Mouse (Mus musculus) neural tube, embryonic 10.5 days (tissue): Measurements from ENCODE around the gene Ndufs4.

Source experiments
- DNase-seq: peaks from one replicate; pipeline ENCODE4 v3.0.0-alpha.2; 2017; ENCODE audit warnings: low spot score; ENCODE audit errors: extremely low spot score

The Ndufs4 gene

DNA sequence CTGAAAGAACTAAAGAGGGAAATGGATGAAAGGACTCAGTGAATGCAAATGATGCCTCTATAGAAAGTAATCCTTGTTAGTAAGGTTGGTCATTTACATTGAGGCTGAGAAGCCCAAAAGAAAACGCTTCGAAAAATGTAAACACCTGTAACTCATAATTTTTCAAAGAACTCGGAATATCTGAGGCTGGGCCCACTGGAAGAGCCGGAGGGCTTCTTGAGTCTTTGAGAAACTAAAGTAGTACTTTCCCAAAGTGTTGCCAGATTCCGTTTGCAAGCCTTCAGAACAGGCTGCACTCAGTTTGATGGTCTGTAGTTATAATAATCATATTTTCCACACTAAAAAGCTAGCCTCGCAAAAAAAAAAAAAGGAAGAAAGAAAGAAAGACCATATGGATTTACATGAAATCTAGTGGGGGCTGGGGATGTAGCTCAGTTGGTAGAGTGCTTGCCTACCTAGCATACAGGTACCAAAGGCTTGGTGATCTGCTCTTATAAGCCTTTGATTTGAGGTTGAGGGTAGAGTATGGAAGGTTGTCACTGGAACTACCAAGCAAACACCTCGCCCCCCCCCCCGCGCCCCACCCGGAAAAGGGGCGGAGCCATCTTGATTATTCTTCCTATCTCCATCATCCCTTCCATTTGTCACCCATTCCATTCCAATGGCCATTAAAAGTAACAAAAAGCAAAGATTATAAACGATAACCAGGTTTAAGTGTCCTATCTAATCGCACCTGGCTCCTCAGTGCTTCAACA is at the start of gene Ndufs4:
Ndufs4 (minus strand) TSS at position 48 of the 755 bp plus-strand sequence.
- no peak for DNase-seq

DNA sequence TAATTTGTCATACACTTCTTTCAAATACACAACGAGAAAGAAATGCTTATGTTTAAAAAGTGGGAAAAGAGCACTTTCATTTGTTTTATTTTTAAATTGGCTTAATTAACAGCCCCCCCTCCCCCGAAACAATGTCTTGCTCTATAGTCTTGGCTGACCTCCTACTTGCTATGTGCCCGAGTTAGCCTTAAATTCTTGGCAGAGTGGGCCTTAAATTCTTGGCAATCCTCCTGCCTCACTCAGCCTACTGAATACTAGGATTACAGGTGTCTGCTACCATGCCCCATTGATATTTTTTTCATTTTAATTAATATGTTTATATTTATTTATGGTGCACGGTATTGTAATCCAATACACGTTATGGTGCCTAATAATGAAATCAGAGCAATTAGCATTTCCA is 44.4 kb upstream of the Ndufs4 start:
- no peak for DNase-seq

DNA sequence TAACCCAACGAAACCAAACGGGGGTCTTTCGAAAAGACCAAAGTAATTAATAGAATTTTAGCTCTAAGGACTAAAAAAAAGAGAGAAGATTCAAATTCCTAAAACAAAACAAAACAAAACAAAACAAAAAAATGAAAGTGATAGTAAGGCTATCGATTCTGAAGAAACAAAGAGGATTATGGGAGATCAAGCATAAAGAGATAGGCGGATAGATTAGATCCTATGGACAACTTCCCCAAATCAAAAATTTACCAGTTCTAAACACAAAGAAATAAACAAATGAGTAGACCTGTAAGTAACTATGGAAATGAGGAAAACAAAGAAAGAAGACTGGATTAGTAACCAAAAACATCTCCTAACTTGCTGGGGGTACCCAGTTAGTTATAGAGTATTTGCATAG is 37.2 kb upstream of the Ndufs4 start:
- DNase-seq: no peak

DNA sequence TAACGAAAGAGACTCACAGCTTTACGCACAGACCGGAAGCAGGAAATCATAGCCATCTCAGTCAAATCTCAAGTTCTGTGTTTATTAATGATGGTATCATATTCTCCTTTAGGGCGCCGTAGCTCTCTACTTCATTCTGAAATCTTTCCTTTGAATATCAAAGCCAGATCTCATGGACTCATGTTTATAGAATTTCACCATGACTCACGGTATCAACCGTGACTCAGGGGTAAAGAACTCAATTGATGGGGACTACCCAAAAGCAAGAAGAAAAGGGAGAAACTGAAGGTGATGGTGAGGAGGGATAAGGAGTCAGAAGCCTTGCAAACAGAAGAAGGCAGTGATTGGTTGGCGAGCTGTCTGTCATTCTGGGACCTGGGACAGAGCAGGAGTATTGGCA is 32.2 kb upstream of the Ndufs4 start:
- no peak for DNase-seq

DNA sequence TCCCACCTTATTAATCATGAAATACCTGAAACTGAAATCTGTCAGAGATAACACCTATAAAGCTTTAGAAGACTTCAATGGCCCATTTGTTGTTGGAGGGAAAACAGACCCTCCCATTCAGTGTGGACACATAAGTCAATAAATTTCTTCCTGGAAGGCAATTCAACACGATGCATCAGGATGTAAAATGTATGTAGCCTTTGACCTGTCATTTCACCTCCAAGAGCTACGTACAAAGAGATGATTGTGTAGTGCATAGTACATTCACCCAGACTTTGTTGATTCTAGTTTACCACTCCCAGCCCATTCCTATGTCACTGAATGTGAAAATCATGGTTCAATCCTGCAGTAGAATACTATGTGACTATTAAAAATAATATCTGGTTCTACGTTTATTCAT is 31.3 kb upstream of the Ndufs4 start:
- DNase-seq: no peak

DNA sequence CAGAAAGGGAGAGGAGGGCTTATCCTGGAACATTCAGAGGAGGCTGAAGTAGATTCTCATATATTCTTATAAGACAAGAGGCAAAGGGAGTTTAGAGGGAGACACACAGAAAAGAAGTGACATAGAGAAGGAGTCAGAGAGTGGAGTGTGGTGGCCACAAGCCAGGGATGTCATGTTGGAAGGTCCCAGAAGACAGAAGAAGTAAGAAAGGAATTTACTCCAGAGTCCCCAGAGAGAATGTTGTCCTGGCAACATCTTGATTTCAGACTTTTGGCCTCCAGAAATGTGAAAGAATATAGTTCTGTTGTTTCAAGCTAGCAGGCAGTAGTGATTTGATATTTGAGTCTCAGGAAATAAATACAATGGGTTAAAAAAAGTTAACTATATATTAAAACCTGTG is 24.3 kb upstream of the Ndufs4 start:
- DNase-seq: no peak

DNA sequence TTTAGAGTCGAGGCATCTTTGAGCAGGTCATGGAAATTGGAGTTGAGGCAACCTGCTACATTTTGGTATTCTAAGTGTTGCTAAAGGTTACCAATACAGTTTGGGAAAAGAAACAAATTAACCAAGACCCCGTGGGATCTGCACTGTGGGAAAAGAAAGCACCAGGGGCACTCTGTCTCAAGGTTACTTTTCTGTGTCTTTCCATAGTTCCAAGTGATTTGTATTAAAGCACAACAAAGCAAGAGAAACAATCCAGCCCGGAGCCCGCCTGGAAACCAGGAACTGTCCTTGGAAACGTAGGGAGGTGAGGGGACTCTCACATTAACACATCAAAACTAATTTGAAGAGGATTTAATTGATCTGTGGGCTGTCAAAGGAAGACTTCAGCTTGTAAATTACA is 18.8 kb upstream of the Ndufs4 start:
- peak; percentile 14 for DNase-seq

DNA sequence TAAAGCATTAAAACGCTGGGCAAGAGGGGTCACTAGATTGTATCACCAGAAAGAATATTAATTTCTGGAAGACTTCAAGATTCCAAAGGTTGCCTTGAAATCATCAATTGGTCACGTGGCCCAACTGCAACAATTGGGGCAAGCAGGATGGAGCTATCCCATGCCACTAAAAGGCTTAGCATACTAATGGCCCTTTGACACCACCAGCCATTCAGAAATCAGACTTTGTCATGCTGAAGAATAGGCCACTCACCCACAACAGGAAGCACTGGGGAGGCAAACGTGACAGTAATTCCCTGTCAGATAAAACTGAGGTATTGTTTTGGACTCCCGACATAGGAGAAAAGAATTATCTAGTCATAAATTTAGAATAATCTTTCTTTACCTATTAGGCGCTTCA is 18.4 kb upstream of the Ndufs4 start:
- DNase-seq: peak; percentile 13

DNA sequence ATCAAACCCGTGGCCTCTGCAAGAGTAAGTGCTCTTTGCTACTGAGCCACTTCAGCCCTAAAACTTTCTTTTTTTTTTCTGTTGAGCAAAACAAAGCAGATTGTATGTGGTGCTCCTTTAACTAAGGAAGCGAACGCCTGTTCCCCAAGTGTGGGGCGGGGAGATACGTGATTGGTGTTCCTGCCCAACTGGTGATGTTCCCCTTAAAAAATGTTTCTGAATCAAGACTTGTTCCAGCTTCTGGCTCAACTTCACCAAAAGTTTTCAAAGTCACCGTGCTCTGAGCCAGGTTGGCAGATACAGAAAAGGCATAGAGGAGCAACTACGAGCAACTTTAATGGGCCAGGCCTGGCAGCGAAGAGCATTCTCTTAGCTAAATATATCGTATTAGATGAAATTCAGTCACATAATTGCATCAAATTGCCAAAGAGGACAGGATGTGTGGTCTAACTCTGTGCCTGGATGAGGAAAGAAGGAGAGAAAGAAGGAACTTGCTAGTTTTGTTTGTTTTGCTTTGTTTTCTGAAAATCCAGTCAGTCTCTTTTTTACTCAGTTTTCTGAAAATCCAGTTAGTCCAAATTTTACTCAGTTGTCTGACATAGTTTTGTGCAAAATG is 17.1 kb upstream of the Ndufs4 start:
- DNase-seq: no peak

DNA sequence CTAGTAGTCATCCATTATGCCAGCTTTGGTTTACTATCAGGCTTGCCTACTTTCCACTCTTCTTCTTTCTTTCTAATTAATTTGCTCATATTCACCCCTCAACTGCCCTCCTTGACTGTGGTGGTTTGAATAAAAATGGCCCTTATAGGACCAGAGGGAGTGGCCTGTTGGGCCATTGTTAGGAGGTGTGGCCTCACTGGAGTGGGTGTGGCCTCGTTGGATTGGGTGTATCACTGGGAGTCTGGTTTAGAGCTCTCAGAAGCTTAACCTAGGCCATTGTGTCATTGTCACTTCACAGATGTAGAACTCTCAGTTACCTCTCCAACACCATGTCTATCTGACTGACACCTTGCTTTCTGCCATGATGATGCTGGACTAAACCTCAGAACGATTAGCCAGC is 10.8 kb upstream of the Ndufs4 start:
- DNase-seq: no peak

DNA sequence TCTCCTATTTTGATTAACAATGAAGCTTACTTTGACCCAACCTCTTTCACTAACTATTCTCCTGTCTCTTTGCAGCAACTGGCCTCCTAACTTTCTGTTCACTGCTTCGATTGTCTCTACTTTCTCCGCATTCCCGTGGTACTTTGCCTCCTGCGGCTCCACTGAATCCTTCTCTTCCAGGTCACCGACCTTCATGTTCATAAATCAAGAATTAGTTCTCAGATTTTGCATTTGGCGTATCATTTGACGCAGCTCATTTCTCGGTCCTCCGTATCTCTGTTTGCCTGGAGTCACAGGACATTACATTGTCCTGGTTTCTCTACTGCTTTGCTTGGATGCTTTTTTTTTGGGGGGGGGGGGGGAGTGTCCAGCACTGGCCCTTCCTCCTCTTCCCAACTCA is 9.2 kb upstream of the Ndufs4 start:
- DNase-seq: no peak

DNA sequence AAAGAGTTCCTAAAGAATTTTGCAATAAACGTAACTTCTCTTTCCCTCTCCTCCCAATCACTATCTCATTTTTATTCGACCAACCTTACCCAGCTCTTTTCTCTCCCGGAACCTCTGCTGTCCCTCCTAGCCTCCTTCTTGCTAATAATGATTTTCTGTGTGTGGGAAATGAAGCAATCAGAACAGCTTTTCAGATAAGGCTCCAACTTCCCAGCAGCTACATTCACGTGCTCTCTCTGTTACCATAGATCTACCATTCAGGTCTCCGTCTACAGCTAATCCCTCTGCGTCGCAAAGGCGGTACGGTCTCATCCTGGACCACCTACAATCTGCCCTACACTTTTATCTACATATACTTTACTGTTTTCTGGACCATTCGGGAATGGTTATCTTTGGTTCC is 8.8 kb upstream of the Ndufs4 start:
- no peak for DNase-seq

DNA sequence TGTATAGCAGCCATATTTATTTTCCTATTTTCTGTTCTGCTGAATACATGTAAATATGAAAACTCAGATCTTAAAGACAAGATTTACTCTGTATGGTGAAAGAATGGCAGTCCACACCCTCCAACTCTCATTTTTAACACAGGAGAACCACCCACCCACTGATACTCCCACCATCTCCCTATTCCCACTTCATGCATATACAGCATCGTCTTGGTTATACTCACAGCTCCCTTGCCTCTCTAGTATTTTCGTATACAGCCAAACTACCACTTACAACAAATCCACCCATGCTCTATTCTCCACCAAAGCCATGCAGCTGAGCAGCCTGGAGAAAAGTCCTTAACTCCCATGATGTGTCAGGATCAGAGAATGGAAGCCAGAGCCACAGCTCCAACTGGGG is 6.7 kb upstream of the Ndufs4 start:
- no peak for DNase-seq

DNA sequence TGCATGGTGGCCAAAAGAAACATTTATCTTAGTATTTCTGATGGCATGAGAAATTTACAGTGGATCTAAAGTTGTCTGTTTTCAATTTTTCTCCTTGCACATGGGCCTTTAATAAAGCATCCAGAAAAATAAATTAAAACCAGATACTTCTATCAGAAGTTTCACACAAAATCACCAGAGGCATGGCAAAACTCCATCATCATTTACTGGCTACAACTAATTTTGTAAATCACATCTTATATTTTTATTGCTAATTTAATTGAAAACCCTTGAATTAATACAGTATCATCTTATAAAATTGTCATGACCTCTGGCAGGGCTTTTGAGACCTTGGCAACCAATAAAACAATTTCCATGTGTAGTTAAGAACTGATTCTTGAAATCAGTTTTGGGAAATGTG is 4.4 kb upstream of the Ndufs4 start:
- no peak for DNase-seq

DNA sequence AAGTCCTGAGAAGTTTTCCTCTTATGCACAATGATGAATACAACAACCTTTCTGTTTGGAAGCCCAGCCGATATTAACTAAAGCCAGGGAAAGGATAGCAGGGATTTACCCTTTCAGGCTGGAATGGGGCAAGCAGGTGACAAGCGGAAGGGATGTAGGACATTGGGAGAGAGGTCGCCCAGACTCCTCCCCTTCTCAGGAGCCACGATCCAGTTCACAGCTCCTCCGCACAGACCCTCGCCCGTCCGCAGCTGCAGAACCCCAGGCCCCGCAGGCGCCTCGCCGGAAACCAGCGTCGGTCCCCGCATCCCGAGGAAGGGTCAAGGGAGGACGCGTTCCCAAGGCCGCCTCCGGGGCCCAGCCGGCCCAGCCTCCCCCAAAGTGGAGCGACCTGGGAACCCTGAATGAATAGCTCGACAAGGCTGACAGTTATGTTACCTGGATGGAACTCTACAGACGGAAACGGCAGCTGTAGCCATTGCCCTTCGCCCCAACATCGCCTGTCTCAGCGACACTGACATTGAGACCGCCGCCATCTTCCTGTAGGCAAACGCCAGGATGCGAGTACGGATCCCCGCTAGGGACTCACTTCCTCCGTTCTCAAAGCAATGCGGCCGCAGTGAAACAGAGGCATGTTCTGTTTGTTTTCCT is 412 bp downstream of the Ndufs4 start:
- peak; percentile 92 for DNase-seq

DNA sequence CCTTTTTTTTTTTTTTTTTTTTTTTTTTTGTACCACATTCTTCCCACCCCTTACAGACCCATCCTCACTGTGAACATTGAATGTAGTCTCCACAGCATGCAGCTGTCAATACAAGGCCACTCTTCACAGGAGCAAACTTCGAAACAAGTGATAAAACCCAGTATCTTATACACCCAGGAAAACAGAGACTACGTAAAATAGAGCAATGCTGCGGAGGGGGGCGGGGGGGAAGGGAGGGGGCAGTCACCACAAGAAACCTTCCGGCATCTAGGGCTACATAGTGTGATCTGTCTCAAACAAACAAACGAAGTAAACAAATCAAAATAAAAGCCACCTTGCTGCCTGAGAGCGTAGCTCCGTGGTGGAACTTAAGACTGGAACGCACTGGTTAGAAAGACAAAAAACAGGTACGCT is 977 bp downstream of the Ndufs4 start:
- peak; percentile 21 for DNase-seq

DNA sequence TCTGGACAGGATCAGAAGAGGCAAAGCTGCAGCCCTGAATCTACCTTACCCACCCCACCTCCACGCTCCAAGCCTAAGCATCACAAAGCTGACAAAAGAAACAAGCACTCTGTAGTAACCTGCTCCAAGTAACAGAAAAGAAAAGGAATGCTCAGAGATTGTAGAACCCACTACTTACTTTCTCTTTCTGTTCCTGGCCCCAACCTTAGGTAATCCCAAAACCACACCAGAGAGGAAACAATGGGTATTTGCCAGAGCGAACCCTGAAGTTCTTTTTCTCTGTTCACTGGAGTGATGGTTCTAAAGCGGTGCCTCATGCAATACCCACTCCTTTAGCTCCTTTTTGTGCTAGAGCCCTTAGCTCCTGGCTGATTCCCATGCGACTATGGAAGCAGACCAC is 11.5 kb downstream of the Ndufs4 start:
- DNase-seq: no peak

DNA sequence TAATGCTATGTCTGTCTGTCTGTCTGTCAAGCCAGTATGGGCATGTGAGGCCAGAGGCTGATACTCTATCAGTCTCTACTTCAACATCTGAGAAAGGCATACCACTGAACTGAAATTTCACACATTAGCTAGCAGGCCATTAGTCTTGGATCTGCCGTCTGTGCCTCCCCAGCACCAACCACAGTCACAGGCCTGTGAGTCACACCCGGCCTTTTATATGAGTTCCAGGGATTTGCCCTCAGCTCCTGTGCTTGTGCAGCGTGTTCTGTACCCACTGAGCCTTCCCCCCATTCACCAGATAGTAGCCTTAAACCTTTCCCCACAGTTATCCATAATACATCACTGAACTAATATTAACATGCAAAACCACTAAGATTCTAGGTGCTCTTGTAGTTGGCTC is 26.0 kb downstream of the Ndufs4 start:
- no peak for DNase-seq

DNA sequence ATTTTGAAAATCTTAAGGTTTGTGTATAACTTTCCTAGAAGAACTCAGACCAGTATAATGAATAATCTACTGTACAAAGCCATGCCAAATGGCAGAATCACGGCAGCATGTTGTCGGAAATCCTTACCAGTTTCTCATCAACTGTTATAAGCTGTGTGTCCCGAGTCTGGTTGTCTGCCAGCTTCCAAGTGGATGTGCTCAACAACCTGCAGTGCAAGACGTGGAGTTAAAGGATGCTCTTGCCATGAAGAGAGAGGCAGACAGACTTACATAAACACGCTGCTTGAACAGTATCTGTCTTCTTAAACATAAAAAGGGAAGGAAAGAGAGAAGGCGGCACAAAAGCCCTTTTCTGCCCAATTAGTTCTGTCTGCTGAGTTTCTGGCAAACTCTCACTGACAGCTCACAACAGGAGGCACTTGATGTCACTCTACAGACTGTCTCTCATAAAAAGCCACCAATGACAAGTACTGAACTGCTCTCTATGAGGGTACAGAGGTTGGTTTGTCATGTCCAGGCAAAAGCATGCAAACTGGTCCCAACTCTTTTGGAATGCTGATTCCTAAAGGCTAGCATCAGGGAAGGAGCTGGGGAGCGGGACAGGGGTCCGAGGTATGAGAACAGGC is 36.6 kb downstream of the Ndufs4 start:
- DNase-seq: no peak

DNA sequence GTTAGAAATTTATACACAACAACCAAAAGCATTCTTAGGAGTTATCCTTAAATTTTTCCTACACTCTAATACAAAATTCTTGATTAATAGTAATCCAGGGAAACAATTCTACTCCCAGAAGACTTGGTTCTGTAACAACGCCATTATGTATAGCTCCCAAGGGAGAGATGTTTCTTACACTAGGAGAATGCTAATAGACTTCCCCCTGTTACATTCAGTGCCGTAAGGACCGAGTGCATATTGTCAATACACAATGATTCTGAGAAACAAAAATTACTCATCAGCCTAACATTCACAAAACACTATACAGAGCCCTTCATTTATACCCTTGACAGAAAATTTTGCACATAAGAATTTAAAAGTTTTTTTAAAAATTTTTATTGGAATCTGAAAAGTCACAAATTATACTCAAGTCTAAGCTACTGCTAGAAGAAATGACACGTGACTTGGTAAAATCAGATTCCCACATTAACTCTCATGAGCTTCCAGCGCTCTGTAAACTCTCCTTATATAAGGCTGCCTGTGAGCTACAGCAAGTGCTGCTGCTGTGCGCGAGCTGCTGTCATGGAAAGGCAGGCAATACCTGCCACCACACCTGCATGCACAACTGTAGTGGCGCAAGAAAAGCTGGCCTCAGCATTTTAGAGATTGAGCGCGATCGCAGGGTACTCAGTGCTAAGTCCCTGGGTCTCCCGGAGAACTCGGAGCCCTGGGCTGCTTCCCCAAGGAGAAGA is 42.9 kb downstream of the Ndufs4 start:
- no peak for DNase-seq

DNA sequence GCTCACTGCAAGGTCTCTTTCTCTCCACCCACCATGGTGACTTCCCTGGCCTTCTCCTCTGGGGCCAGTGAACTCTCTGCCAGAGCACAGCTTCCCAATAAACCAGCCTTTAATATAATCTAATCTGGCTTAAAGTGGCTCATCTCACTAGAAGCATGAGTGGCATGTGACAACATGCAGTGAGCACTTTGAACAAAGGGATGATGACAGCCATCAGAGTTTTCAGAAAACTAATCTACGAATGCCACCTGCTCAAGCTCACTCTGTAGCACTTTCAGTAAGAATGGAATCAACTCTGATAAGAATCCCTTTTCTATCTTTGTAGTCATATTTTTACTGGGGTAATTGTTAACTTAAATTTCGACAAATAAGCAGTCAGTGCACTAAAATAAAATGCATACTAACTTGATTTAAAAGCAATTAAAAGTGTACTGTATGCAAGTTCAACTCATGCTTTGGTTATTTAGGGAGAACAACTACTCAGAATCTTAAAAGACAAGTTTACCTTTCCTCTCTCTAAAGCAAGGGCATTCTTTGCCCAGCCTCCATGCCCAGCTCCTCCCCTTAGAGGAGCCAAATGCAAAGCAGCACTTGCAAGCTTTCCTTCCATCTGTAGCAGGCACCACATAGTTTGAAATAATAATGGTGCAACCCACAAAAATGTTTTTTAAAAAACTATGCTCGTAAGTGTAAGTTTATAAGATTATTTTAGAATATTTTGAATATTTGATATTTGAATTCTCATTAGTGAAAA is 43.7 kb downstream of the Ndufs4 start:
- no peak for DNase-seq
